Mouse (Mus musculus): ENCODE data around the gene Olfr645. TPM values are rescaled to one million over a fixed set of nuclear protein-coding genes. Genes with fewer than 3 reads are reported as not detected.

Olfr645 gene
- not detected for total RNA-seq (2021)
- long read RNA-seq, experiment 1 = 0 reads
- long read RNA-seq, experiment 2 = 0 reads

DNA sequence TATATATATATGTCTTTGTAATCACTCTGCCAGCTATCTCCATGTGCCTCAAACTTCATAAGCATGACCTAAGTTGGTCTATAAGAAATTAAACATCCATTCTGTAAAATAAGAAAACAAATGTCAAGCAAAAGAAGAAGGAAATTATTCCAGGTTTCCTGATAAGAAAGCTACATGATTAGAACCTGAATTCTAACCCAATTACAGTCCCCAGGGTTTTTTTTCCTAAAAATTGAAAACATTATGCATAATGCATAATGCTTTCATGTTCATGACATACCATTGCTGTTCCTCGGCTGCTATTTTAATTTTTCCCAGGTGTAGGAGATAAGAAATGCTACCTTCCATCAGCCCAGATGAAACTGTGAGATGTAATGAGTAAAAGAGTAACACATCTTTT, at the start of gene Olfr645:
Gene Olfr645, minus strand, starts transcription at position 101 of the 400 bp plus-strand sequence.
- DNase-seq (ENCODE audit: low spot score in 2 of 2) = no peak

DNA sequence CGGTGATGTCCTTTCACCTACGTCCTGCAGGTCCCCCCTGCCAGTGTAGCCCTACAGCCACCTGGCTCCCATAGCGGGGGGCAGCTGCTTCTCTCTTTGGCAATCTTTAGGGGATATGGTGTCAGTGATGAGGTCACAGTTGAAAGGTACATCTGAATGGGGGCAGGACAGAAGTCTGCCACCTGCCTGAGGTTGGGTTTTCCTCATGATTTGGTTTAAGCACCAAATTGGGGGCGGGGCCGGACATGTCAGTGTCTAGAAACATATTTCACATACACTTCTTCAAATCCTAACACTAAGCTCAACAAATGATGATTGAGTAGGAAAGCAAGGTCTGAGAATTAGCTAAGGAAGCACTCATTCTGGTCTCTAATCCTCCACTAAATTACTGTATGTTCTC, 44.5 kb upstream of the Olfr645 start, which contains the start of gene Ubqln5:
Gene Ubqln5, minus strand, starts transcription at position 101 of the 400 bp plus-strand sequence.
- DNase-seq (ENCODE audit: low spot score in 2 of 2) = no peak

DNA sequence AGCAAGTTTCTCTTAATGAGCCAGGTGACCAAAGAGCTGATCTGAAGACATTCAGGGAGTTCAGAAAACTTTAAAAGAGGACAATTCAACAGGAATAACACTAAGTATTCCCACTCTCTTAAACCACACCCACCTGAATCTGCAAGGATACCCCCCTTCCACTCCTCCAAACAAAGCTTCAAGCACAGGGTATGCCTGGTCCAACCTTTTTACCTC, 19.4 kb upstream of the Olfr645 start, which contains the start of gene Olfr646:
Gene Olfr646, plus strand, starts transcription at position 117 of the 216 bp plus-strand sequence.
- no peak for DNase-seq (ENCODE audit: low spot score in 2 of 2)

DNA sequence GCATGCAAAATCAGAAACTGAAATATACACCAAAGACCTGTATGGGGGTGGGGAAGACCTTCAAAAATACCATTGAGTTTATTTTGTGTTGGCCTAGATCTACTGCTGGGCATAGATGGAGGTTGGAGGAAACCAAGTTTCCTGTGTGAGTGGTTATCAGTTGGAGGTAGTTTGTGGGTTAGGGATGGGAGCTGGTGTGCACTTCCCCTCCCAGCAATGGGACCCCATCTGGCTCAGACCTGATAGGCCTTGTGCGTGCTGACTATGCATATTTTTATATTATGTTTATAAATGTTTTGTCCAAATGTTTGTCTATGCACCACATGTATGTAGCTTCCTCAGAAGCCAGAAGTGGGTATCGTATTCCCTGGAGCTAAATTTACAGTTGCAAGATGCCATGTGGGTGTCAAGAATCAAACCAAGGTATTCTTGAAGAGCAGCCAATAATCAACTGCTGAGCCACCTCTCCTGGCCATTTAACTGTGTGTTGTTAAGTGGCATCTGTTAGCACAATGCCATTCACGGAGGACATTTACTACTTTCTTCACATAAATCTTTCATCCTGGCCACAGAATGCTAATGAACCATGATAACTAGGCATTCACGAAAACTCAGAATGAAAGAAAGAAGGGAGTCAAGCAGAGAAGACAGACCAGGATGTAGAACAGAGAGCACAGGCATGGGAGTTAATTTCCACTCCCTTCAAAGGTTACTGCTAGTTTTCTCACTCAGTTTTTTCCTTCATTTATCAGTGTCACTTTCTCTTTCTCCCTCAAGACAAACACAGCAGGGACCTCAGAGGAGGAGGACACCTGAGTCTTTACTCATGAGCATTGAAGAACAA, 18.9 kb upstream of the Olfr645 start:
- no peak for DNase-seq (ENCODE audit: low spot score in 2 of 2)

DNA sequence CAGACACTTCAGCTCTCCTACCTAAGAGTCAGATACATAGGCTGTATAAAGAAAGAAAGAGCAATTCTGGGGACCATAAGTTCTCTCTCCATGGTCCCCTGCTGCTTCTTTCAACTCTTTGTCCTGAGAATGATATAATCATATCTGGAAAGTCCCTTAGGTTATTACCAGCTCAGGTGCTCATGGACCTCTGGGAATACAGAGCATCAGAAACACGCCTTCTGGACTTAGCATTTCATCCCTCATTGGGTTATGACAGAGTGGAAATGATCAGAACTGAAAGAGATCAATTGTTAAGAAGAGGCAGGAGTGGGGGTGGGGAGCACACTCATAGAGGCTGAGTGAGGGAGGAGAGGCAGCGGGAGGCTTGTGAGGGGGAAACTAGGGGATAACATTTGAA, 13.5 kb downstream of the Olfr645 start, which contains the start of gene Olfr644:
Gene Olfr644, minus strand, starts transcription at position 101 of the 400 bp plus-strand sequence.
- no peak for DNase-seq (ENCODE audit: low spot score in 2 of 2)

DNA sequence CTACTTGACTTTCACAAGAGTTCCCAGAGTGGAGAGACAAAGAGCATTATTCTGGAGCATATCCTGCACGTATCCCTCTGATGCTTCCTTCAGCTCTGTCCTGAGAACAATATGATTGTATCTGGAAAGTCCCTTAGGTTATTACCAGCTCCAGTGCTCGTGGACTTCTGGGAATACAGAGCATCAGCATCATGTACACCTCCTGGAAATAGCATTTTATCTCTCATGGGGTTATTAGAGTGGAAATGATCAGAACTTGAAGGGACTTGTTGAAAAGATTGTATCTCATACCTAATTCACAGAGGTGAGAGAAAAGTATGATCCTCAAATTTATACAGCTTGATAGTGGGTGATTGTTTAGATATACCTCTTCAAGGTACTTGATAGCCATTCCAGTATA, 23.9 kb downstream of the Olfr645 start, which contains the start of gene 4930516K23Rik:
Gene 4930516K23Rik, minus strand, starts transcription at position 101 of the 400 bp plus-strand sequence.
- DNase-seq (ENCODE audit: low spot score in 2 of 2) = no peak

DNA sequence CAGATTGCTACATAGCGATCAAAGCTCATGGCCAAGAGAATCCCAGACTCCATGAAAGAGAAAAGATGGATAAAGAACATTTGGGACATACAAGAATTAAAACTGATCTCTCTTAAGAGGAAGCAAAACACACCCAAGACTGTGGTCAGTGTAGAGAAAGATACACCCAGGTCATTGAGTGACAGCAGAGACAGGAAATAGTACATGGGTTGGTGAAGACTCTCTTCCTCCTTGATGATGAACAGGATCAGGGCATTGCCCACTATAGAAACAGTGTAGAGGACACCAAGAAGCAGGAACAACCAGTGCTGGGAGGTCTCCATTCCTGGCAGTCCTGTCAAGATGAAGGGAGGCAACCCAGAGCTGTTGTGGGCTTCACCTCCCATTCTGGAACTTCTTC, 26.1 kb downstream of the Olfr645 start:
- no peak for DNase-seq (ENCODE audit: low spot score in 2 of 2)

DNA sequence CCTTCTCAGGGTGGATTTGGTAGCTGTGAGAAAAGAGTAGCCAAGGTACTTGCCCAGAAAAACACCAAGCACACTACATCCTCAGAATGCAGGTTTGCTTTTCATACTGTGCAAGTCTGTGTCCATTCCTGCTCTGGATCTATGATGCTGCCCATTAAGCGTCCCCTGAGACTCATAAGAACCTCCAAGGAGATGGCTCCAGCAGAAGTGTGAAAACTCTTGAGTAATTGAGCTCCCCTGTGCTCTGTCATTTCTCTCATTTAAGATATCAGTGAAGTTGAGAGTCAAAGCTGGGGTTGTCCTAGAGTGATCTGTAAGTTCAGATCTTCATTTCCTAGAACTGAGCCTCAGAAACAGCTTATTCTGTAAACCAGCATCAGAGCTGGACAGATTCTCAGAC, 32.7 kb downstream of the Olfr645 start, which contains the start of gene Olfr642:
Gene Olfr642, minus strand, starts transcription at position 101 of the 400 bp plus-strand sequence.
- no peak for DNase-seq (ENCODE audit: low spot score in 2 of 2)

DNA sequence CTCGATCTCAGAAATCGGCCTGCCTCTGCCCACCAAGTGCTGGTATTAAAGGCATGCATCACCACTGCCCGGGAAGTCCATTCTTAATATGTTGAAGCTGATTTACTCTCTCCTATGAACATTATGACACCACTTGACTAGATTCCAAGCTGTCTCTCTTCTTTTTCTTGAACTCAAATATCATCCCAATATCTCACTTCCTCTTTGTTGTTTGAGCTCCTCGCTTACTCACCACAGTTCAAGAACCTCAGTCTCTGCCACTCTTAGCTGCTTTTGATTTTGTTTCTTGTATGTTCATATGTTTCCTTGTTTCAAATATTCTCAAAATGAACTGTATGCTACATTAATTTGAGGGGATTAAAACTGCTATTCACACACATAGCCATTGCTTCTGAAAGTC, 34.5 kb downstream of the Olfr645 start:
- no peak for DNase-seq (ENCODE audit: low spot score in 2 of 2)

DNA sequence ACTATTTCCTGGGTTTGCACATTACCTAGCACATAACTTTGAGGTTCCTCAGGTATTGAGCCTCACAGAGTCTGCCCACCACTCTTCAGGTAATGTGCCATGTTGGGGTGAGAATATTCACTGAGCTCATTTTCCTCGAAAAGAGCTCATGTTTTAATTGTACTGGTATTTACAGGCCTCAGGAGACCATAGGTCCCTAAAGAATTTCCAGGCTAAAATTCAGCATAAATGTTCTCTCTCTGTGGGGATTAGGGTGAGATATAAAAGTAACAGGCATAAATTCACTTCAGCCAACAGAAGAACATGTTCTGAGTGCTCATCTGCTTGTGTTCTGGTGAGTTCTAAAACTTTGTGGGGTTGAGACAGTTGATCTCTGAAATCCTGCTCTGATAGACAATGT, 50.1 kb downstream of the Olfr645 start, which contains the start of gene Olfr641:
Gene Olfr641, plus strand, starts transcription at position 301 of the 400 bp plus-strand sequence.
- no peak for DNase-seq (ENCODE audit: low spot score in 2 of 2)

Other genes with a start within 250 kb of the Olfr645 start
- not detected for gene Hbb-bh2, start 244.9 kb downstream of the Olfr645 start, total RNA-seq (2021)
- not detected for gene Hbb-bh1, start 242.3 kb downstream of the Olfr645 start, total RNA-seq (2021)
- not detected for gene Hbb-y, start 232.2 kb downstream of the Olfr645 start, total RNA-seq (2021)
- gene Olfr66, start 199.2 kb downstream of the Olfr645 start, total RNA-seq (2021) = not detected
- gene Olfr64, start 191.0 kb downstream of the Olfr645 start, total RNA-seq (2021) = not detected
- gene Olfr65, start 182.0 kb downstream of the Olfr645 start, total RNA-seq (2021) = not detected
- gene Olfr631, start 156.6 kb downstream of the Olfr645 start, total RNA-seq (2021) = not detected
- not detected for gene Olfr632, start 151.1 kb downstream of the Olfr645 start, total RNA-seq (2021)
- not detected for gene Olfr633, start 141.0 kb downstream of the Olfr645 start, total RNA-seq (2021)
- not detected for gene Olfr635, start 114.3 kb downstream of the Olfr645 start, total RNA-seq (2021)
- gene Olfr638, start 86.7 kb downstream of the Olfr645 start, total RNA-seq (2021) = not detected
- gene Olfr639, start 68.2 kb downstream of the Olfr645 start, total RNA-seq (2021) = under 1 TPM in 1 of 2 experiments, not detected in 1; 0.08 TPM
- not detected for gene Olfr640, start 59.9 kb downstream of the Olfr645 start, total RNA-seq (2021)
- not detected for gene Olfr641, start 50.0 kb downstream of the Olfr645 start, total RNA-seq (2021)
- gene Olfr642, start 32.8 kb downstream of the Olfr645 start, total RNA-seq (2021) = not detected
- gene 4930516K23Rik, start 24.0 kb downstream of the Olfr645 start, total RNA-seq (2021) = not detected
- gene Olfr644, start 13.6 kb downstream of the Olfr645 start, total RNA-seq (2021) = not detected
- not detected for gene Olfr646, start 19.4 kb upstream of the Olfr645 start, total RNA-seq (2021)
- gene Ubqln5, start 44.4 kb upstream of the Olfr645 start, total RNA-seq (2021) = not detected
- gene Olfr643, start 51.9 kb upstream of the Olfr645 start, total RNA-seq (2021) = not detected
- gene Ubqln3, start 57.8 kb upstream of the Olfr645 start, total RNA-seq (2021) = not detected
- gene Ubqlnl, start 65.1 kb upstream of the Olfr645 start, total RNA-seq (2021) = not detected
- not detected for gene Olfm5, start 79.4 kb upstream of the Olfr645 start, total RNA-seq (2021)
- gene Olfr648, start 97.9 kb upstream of the Olfr645 start, total RNA-seq (2021) = under 1 TPM in 1 of 2 experiments, not detected in 1; 0.11 TPM
- gene Olfr649, start 110.5 kb upstream of the Olfr645 start, total RNA-seq (2021) = not detected
- gene Trim6, start 133.3 kb upstream of the Olfr645 start, total RNA-seq (2021) = 1 to 10 TPM; 2.1 to 2.7 TPM
- 10 to 100 TPM; 11.1 to 11.7 TPM for gene Trim34a, start 159.0 kb upstream of the Olfr645 start, total RNA-seq (2021)
- 1 to 10 TPM; 6.7 to 7.5 TPM for gene Trim5, start 202.6 kb upstream of the Olfr645 start, total RNA-seq (2021)
- 10 to 100 TPM; 17.8 to 21.4 TPM for gene Trim12a, start 230.0 kb upstream of the Olfr645 start, total RNA-seq (2021)
- gene Trim34b, start 244.0 kb upstream of the Olfr645 start, total RNA-seq (2021) = 1 to 10 TPM; 1.0 to 1.2 TPM